Mouse (Mus musculus): ENCODE measurements around the gene Gm31571. TPM values are rescaled to one million over a fixed set of nuclear protein-coding genes. Genes with fewer than 3 reads are reported as not detected.

The Gm31571 gene
- not detected for total RNA-seq (2023)

GRCm38 (mm10) chrY:22051253-22051652 lies at the start of gene Gm31571:
Gene Gm31571 (minus strand): TSS chrY:22051353.

All from CD4-positive naive resting alpha-beta T cell, adult 76 days (primary cell).